Mouse (Mus musculus): Measurements from ENCODE around the gene Zfr2. TPM values are rescaled to one million over a fixed set of nuclear protein-coding genes. Genes with fewer than 3 reads are reported as not detected.

The Zfr2 gene
- polyA plus RNA-seq, 1 experiment from 2014 or later: 34.0 TPM

- H3K9ac ChIP-seq: no peak overlapping the region
- H3K9me3 ChIP-seq: no peaks in the 10 kb centered on the region
- no peak overlapping the region for H3K27ac ChIP-seq (replicated peaks)
- H3K36me3 ChIP-seq: no peaks in the 10 kb centered on the region
- no peak for ATAC-seq (ENCODE audit: low FRiP score, low read depth)
- no peak overlapping the region for H3K4me3 ChIP-seq
- WGBS: 46% methylated on average over 6 of the region's 6 CpGs
- H3K27me3 ChIP-seq: peaks cover 16% of the 10 kb centered on the region
- peaks cover 6% of the 10 kb centered on the region for H3K4me1 ChIP-seq (replicated peaks)
- H3K4me2 ChIP-seq: no peak overlapping the region
These were observed 51.2 kb downstream of the Zfr2 start for GRCm38 (mm10) chr10:81284189-81284588.

DNA sequence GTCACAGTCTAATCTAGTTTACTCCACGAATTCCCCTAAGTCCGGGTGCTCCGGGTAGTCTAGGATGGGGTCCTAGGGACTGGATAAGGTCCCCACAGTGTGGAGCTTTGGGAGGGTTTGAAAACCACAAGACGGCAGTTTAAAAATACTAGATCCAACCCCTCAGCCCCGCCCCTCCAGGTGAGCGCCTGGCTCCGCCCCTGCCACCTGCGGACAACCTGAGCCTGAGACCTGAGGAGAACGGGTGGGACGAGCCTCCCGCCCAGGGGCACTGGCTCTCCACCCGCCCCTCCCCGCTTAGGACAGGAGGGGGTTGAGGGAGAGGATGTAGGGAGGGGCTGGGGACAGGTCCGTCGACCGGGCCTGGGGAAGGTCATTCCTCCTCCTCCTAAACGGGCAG is 51.8 kb downstream of the Zfr2 start:
- Histone ChIP-seq H3K27me3 (peaks cover 17% of the 10 kb centered on the region), H3K9me3 (no peaks in the 10 kb centered on the region), H3K4me2 (0 out of 2 replicates have a peak overlapping the region, but pooled peaks have one; percentile 89), H3K27ac (replicated peaks) (no peak overlapping the region), H3K4me1 (replicated peaks) (peaks cover 6% of the 10 kb centered on the region), H3K9ac (no peak overlapping the region), H3K36me3 (no peaks in the 10 kb centered on the region), H3K4me3 (no peak overlapping the region)
- WGBS: 11% methylated on average over 17 of the region's 17 CpGs
- ATAC-seq (ENCODE audit: low FRiP score, low read depth): no peak

DNA sequence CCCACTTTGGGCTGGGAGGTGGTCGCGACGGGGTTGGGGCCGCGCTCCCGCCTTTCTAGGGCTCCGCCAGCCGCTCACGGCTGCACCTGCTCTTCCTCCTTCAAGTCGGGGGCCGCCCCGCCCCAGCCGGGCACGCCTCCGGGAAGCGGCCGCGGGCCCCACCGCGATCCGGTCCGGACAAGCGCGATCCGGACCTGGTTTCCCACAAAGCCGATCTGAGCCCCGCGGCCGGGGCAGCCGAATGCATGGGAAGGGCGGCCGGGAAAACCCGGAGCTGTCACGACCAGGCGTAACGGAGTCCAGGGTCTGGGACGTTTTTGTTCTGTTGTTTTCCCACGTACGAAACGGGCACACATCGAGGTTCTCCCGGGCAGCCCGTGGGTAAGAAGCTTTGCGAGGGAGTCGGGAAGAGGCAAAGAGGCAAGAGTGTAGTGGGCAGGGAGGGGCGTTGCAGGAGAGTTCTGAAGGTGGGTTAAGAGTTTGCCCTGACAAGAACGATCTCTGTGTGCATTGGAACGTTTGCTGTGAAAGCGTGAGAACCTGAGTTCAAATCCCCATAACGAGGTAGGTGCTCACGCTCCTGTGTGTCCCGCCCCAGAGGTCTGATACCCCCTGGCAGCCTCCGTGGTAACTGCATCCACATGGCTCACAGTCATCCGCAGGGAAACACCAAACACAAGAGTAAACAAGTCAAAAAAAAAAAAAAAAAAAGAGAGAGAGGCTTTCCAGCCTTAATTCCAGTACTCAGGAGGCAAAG is 52.9 kb downstream of the Zfr2 start:
- H3K4me2 ChIP-seq: peak overlapping the region; percentile 89
- H3K4me3 ChIP-seq: peak overlapping the region; percentile 49
- peak; percentile 78 for ATAC-seq (ENCODE audit: low FRiP score, low read depth)
- H3K9me3 ChIP-seq: no peaks in the 10 kb centered on the region
- peak overlapping the region; percentile 44 for H3K9ac ChIP-seq
- 2% methylated on average over 54 of the region's 54 CpGs for WGBS
- peaks cover 10% of the 10 kb centered on the region for H3K4me1 ChIP-seq (replicated peaks)
- H3K27ac ChIP-seq (replicated peaks): no peak overlapping the region
- H3K27me3 ChIP-seq: peaks cover 28% of the 10 kb centered on the region
- no peaks in the 10 kb centered on the region for H3K36me3 ChIP-seq

DNA sequence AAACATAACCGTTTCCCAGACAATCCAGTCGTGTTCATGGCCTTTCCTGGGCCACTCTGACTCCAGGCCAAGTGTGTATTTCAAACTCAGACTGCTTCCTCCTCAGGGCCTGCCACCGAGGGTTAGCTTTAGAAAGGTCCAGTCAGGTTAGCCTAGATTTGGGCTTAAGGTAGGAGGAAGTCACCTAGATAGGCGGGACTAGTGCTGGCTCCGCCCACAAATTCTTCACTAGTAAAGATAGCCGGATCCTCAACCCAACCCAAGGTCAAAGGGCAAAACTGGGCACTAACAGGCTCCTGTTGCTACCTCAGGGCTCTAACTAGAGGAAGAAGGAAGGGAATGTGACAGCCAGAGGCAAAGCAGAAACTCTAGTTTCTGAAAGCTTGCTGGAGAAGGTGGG is 53.6 kb downstream of the Zfr2 start:
- peaks cover 28% of the 10 kb centered on the region for H3K27me3 ChIP-seq

DNA sequence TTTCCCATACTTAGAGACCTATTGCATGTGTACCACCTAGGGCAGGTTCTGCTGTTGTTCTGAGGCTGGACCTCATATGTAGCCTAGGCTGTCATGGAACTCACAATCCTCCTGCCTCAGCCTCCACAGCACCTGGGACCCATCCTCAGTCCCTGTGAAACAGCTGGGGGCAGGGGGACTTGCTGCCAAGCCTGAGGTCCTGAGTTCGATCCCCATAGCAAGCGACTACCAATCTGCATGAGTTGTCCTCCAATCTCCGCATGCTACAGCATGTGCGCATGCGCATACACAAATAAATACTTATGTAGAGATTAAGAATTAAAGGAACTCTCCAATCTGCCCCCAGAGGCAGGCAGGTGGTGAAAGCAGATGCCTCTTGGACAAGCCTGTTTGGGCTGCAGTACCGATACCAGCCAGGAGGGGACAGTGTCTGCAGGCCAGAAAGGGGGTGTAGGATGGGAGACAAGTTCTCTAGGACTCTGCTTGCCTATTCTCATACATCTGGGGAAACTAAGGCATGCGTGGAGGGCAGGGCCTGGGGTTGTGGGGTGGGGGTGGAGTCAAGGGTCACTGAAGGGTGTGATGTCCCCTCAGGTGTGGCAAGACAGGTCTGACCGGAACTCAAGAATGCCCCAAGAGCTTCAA is 54.7 kb downstream of the Zfr2 start:
- 61% methylated on average over 8 of the region's 8 CpGs for WGBS
- no peak for ATAC-seq (ENCODE audit: low FRiP score, low read depth)
- no peak overlapping the region for H3K4me2 ChIP-seq
- H3K36me3 ChIP-seq: no peaks in the 10 kb centered on the region
- H3K4me1 ChIP-seq (replicated peaks): peaks cover 16% of the 10 kb centered on the region
- H3K9ac ChIP-seq: no peak overlapping the region
- H3K27ac ChIP-seq (replicated peaks): no peak overlapping the region
- no peak overlapping the region for H3K4me3 ChIP-seq
- no peaks in the 10 kb centered on the region for H3K9me3 ChIP-seq
- peaks cover 24% of the 10 kb centered on the region for H3K27me3 ChIP-seq

More for the DNA sequence above, 53.6 kb downstream of the Zfr2 start:
- H3K9me3 ChIP-seq: no peaks in the 10 kb centered on the region
- H3K27ac ChIP-seq (replicated peaks): no peak overlapping the region
- ATAC-seq (ENCODE audit: low FRiP score, low read depth): no peak
- H3K36me3 ChIP-seq: no peaks in the 10 kb centered on the region
- peaks cover 16% of the 10 kb centered on the region for H3K4me1 ChIP-seq (replicated peaks)
- no peak overlapping the region for H3K4me3 ChIP-seq
- no peak overlapping the region for H3K9ac ChIP-seq
- 46% methylated on average over 6 of the region's 6 CpGs for WGBS
- no peak overlapping the region for H3K4me2 ChIP-seq

DNA sequence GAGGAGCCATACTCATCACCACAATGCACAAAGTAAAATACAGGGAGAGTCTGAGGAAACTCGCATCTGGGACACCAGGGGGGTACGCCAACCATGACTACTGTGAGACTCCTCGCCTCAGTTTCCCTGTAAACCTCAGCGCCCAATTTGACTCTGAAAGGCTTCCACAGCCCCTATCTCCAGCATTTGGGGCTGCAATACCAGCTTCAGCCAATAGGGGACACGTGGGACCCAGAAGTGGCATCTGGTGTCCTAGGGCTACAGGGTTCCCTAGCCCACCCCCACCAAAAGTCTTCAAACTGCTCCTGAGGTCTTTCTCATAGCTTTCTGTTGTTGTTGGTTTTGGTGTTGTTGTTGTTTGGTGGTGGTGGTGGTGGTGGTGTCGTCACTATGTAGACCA is 55.6 kb downstream of the Zfr2 start:
- no peaks in the 10 kb centered on the region for H3K9me3 ChIP-seq
- 31% methylated on average over 6 of the region's 6 CpGs for WGBS
- peaks cover 20% of the 10 kb centered on the region for H3K27me3 ChIP-seq
- ATAC-seq (ENCODE audit: low FRiP score, low read depth): no peak
- no peak overlapping the region for H3K4me3 ChIP-seq
- H3K4me2 ChIP-seq: no peak overlapping the region
- peaks cover 16% of the 10 kb centered on the region for H3K4me1 ChIP-seq (replicated peaks)
- H3K9ac ChIP-seq: no peak overlapping the region
- H3K36me3 ChIP-seq: no peaks in the 10 kb centered on the region
- H3K27ac ChIP-seq (replicated peaks): no peak overlapping the region

- Histone ChIP-seq H3K36me3 (no peaks in the 10 kb centered on the region), H3K9ac (no peak overlapping the region), H3K4me3 (no peak overlapping the region), H3K27ac (replicated peaks) (no peak overlapping the region), H3K4me1 (replicated peaks) (peaks cover 22% of the 10 kb centered on the region), H3K9me3 (no peaks in the 10 kb centered on the region), H3K4me2 (no peak overlapping the region), H3K27me3 (peaks cover 17% of the 10 kb centered on the region; the same call in 1 of the 2 replicates)
- ATAC-seq (ENCODE audit: low FRiP score, low read depth): no peak
- WGBS: 6% methylated on average over 7 of the region's 7 CpGs
These were observed 56.3 kb downstream of the Zfr2 start for GRCm38 (mm10) chr10:81289278-81289677.

DNA sequence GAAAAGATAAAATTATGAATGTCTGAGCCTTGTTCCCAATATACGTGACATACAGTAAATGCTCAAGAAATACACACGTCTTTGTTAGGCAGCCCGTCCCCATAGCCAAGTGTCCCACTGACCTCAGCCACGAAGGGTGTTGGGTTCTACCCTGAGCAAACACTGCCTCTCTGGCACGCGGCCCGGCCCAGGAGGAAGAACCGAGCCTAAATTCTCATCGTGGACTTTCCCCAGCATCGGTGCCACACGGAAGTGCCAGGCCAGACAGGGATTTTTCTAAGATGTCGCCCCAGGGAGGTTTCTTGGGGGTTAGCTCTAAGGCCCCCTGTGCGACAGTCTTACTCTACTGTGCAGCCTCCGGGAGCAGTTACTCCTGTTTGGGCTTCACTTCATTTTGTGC is 56.9 kb downstream of the Zfr2 start:
- Histone ChIP-seq H3K9me3 (no peaks in the 10 kb centered on the region), H3K36me3 (no peaks in the 10 kb centered on the region), H3K4me3 (no peak overlapping the region), H3K27me3 (peaks cover 16% of the 10 kb centered on the region; the same call in 1 of the 2 replicates), H3K9ac (no peak overlapping the region), H3K4me1 (replicated peaks) (peaks cover 28% of the 10 kb centered on the region), H3K27ac (replicated peaks) (no peak overlapping the region), H3K4me2 (no peak overlapping the region)
- 62% methylated on average over 14 of the region's 14 CpGs for WGBS
- ATAC-seq (ENCODE audit: low FRiP score, low read depth): no peak

GRCm38 (mm10) chr10:81290698-81291460 is 57.9 kb downstream of the Zfr2 start:
- WGBS: 13% methylated on average over 24 of the region's 24 CpGs
- Histone ChIP-seq H3K9ac (no peak overlapping the region), H3K36me3 (no peaks in the 10 kb centered on the region), H3K4me2 (peak overlapping the region; percentile 14), H3K4me1 (replicated peaks) (peaks cover 37% of the 10 kb centered on the region), H3K27me3 (0 out of 2 replicates have a peak, but pooled peaks cover 11% of the 10 kb centered on the region), H3K27ac (replicated peaks) (no peak overlapping the region), H3K9me3 (no peaks in the 10 kb centered on the region), H3K4me3 (no peak overlapping the region)
- no peak for ATAC-seq (ENCODE audit: low FRiP score, low read depth)

DNA sequence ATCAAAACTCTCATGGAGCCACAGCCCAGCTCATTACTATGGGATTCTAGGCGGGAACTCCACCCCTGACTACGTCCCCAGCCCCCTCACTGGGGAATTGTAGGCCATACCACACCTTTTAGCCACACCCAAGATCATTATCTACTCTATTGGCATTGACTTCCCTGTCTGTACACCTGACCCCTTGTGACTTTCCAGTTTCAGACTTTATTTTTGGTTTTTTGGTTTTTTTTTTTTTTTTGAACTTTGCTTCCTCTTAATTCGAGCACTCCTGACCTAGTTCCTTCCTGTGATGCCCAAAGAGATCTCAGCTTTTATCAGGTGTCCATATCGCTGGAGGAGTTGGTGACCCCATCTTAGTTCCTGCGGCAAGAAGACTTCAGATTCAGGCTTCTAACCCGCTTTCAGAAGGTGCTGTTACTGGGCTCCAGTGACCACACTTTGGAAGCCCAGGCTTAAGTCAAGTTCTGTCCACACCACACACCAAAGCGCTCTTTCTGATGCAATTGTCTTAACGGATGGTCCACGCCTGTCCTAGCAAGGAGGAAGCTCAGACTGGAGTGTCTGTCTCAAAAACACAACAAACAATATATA is 58.7 kb downstream of the Zfr2 start, which contains the start of gene Tjp3:
Gene Tjp3, minus strand, starts transcription at position 71 of the 594 bp plus-strand sequence.
- H3K9ac ChIP-seq: no peak within 1 kb of the TSS
- no peaks in the 10 kb centered on the region for H3K9me3 ChIP-seq
- ATAC-seq (ENCODE audit: low FRiP score, low read depth): no peak
- H3K27ac ChIP-seq (replicated peaks): no peak within 1 kb of the TSS
- no peaks in the 10 kb centered on the region for H3K36me3 ChIP-seq
- peak within 1 kb of the TSS; percentile 71 for H3K4me2 ChIP-seq
- H3K4me3 ChIP-seq: peak within 1 kb of the TSS; percentile 90
- WGBS: 75% methylated on average over 9 of the region's 9 CpGs
- H3K27me3 ChIP-seq: 0 out of 2 replicates have a peak, but pooled peaks cover 11% of the 10 kb centered on the region
- peaks cover 36% of the 10 kb centered on the region for H3K4me1 ChIP-seq (replicated peaks)

- Histone ChIP-seq H3K4me2 (peak within 1 kb of the TSS; percentile 71), H3K9me3 (no peaks in the 10 kb centered on the region), H3K27ac (replicated peaks) (peak within 1 kb of the TSS; percentile 92), H3K27me3 (0 out of 2 replicates have a peak, but pooled peaks cover 11% of the 10 kb centered on the region), H3K4me3 (peak within 1 kb of the TSS; percentile 90), H3K9ac (peak within 1 kb of the TSS; percentile 89), H3K4me1 (replicated peaks) (peaks cover 41% of the 10 kb centered on the region), H3K36me3 (no peaks in the 10 kb centered on the region)
- WGBS: under 1% methylated on average over 61 of the region's 80 CpGs
- ATAC-seq (ENCODE audit: low FRiP score, low read depth): peak; percentile 95
These were observed 59.8 kb downstream of the Zfr2 start, which contains the start of gene Pip5k1c for GRCm38 (mm10) chr10:81292554-81293333. Pip5k1c (plus strand) TSS chr10:81292963.

Measured in hindbrain, embryonic 15.5 days (tissue).